In the genomic region with DNA sequence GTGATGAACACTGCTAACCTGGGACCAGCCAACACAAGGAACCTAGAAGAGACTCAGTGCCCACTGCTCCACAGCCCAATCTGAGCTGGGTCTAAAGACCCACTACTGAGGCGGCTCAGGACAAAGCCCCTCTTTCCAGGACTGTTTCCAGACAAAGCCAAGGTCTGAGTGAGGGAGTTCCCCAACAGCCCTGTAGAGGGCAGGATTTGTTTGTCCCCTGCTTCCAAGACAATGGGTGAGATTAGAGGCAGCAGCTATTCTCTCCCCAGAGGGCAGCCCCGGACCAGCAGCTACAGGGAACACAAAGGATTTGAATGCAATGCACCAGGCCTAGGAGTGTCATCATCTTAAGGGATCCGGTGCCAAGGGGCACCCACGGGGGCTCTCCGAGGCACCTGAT, we compare ENCODE assay signal across 8 mouse cellular contexts. TPM values are rescaled to one million over a fixed set of nuclear protein-coding genes. Genes with fewer than 3 reads are reported as not detected.
DNase-seq lines count a peak whose midpoint lies in the region; ATAC-seq lines count a peak whose summit lies in the region.

No protein-coding gene starts in this region.

- H3K4me2 ChIP-seq in heart, embryonic 12.5 days: peak overlapping the region; percentile 55

- peak; percentile 28 for DNase-seq in CD4-positive, CD25-positive, alpha-beta regulatory T cell, adult 2 months (ENCODE audit: low read depth, low spot score)
- DNase-seq in Muller cell, postnatal 12 days (ENCODE audit: inconsistent ontology term): peak; percentile 47
- peak; percentile 78 for DNase-seq in embryo, embryonic 10 days (ENCODE audit: low spot score)
- DNase-seq in kidney, adult 9 months: peak; percentile 69
- peak; percentile 56 to 69 for DNase-seq in lung, adult 18-20 months
- peak; percentile 33 for DNase-seq in right cerebral cortex, postnatal 14 days

- H3K4me3 ChIP-seq in heart, embryonic 12.5 days: no peak overlapping the region

- H3K27me3 ChIP-seq in heart, embryonic 12.5 days (replicated peaks): no peaks in the 10 kb centered on the region

- peak overlapping the region; percentile 97 for H3K27ac ChIP-seq in heart, embryonic 12.5 days (ENCODE audit: poor library complexity, severe bottlenecking)

- H3K4me1 ChIP-seq in heart, embryonic 12.5 days (replicated peaks): peaks cover 64% of the 10 kb centered on the region

- peak overlapping the region; percentile 57 for H3K9ac ChIP-seq in heart, embryonic 12.5 days

- 28% methylated on average over 5 of the region's 5 CpGs for WGBS in heart, embryonic 12.5 days

- peaks cover 31% of the 10 kb centered on the region for H3K36me3 ChIP-seq in heart, embryonic 12.5 days

- H3K9me3 ChIP-seq in heart, embryonic 12.5 days (replicated peaks): no peaks in the 10 kb centered on the region

- ATAC-seq in CD4-positive, CD25-positive, alpha-beta regulatory T cell, adult 4 months: no peak
- peak; percentile 42 for ATAC-seq in heart, embryonic 12.5 days (ENCODE audit: insufficient number of reproducible peaks, low FRiP score)

RNA-seq across cellular contexts. Expression of gene Akap1, which starts 15.8 kb away (rescaled TPM):
- 1 to 10 TPM; 1.3 to 1.6 TPM for polyA plus RNA-seq in CD4-positive, CD25-positive, alpha-beta regulatory T cell, adult 4 months (2017; shearing (Covaris generic))
- 34.1 and 38.9 TPM in 2 replicates for polyA plus RNA-seq in heart, embryonic 12.5 days (2016; fragmentation: Nextera tagmentation; extraction: Ambion mirVana)

Comparison
In these comparisons a context has a peak if more than half of its experiments do, and no peak if none do; other contexts are left out.
1. DNase-seq: peak in every context shown above with its lines; median percentile 78 in embryo, embryonic 10 days; 69 in kidney, adult 9 months; 62 in lung, adult 18-20 months; 47 in Muller cell, postnatal 12 days; 33 in right cerebral cortex, postnatal 14 days; 28 in CD4-positive, CD25-positive, alpha-beta regulatory T cell, adult 2 months.
2. RNA of gene Akap1, which starts 15.8 kb away (polyA plus RNA-seq): 34.1 to 38.9 TPM in heart, embryonic 12.5 days; 1.3 to 1.6 TPM in CD4-positive, CD25-positive, alpha-beta regulatory T cell, adult 4 months; every median in the first group is over 10 times any median in the second.